Mouse (Mus musculus) spleen, adult 2 months (tissue): ENCODE data around the gene Arf6.

Source experiments
- CTCF ChIP-seq: fragments of 200-500 bp; IDR thresholded peaks from 2 replicates; pipeline ENCODE4 v1.5.1; 2011; ENCODE audit warnings: mild to moderate bottlenecking, inconsistent platforms; ENCODE audit not compliant: insufficient read depth, insufficient read length, insufficient replicate concordance; ENCODE audit errors: extremely low read depth
- POLR2A ChIP-seq: fragments of 200-500 bp; IDR thresholded peaks from 2 replicates; pipeline ENCODE4 v1.6.1; 2011; ENCODE audit warnings: low read depth, low read length, inconsistent platforms

DNA sequence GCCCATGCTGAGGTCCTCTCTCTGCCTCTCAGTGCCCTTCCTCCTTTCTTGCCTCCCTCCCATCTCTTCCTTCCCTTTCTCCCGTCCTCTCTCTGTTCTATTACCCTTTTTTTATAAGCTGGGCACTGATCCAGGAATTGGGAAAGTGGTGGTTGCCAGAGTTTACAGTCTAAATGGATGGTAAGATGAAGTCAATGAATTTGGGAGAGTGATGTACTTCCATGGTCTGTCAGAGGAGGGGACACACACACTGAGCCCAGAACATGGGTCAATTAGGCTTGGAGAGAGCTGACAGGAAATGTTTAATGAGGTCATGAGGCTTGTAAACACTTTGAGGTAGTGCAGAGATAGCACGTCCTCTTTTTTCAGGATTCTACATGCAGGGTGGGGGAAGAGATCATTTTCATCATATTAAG, 28.9 kb downstream of the Arf6 start:
- no peak for TF ChIP-seq POLR2A
- no peak for TF ChIP-seq CTCF
